Mouse (Mus musculus): ENCODE results near the gene Pspc1.
"Not testable (repeated sequence)": the region's sequence is repeated elsewhere in the genome, so short reads cannot be mapped to it uniquely, and the experiment has no call there.

Gene Pspc1

DNA sequence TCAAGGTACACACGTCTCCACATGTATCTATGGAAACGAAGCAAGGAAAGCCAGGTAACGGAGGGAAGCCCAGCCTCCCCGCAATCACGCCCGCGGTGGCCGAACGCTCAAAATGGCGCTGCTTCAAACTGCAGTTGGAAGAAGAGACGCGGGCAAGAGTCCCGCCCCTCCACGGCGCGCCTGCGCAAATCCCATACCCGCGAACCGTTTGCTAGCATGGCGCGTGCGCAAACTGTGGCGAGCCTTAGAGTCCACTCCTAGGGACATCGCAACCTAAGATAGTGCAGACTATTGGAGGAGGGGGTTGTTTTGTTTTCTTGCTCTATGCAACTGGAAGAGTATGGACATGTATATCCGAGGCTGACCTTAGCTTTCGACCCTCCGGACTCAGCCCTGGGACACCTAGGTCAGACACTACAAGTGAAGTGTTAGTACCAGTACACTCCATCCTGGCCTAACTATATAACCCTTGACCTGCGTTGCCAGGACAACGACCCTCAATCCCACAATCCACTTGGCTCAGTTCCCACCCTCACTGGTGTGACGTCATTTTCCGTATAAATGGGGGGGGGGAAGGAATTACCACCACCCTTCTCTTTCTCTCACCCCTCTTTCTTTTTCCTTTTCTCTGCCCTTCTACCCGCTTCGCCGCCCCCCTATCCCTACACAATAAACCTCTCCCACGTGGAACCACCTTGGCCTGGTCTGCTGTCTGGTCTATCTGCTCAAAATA lies at the start of gene Pspc1:
Gene Pspc1 (minus strand): TSS at position 117 of the 733 bp plus-strand sequence.
- peak; percentile 97 for DNase-seq

GRCm38 (mm10) chr14:56824562-56824961 lies 46.4 kb upstream of the Pspc1 start:
- DNase-seq, result no peak

DNA sequence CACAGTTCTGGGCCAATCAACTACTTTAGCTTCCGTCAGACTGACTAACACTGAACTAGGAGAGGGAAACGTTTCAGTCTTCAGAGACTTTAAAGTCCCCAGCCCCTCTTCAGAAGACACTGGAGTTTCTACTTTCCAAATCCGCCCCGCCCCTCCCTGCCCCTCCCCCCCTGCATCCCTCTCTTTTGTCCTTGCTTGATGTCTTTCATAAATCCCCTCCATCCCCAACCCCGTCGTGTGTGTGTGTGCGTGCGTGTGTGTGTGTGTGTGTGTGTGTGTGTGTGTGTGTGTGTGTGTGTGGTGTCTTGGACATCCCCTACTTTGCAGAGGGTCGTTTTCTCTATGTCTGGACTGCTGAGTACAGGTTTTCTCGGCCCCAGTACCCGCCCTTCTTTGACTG lies 39.5 kb upstream of the Pspc1 start:
- no peak for DNase-seq

DNA sequence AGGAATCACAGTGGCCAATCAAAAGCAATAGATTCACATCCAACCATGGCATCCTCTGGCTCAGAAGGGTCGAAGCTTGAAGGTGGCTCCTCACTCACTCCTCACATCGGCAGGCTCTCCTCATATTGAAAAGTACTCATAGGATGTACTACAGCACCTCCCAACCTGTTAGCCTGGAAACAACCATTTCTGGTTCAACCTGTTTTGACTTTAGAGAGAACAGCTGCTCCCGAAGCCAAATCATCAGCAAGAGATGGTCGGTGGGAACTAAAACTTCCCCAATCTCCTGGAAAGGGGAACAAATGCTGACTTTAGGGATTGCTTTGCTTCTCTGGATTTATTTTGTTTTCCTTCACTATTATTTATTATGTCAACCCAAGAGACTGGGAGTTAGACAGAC lies 39.0 kb upstream of the Pspc1 start:
- no peak for DNase-seq

DNA sequence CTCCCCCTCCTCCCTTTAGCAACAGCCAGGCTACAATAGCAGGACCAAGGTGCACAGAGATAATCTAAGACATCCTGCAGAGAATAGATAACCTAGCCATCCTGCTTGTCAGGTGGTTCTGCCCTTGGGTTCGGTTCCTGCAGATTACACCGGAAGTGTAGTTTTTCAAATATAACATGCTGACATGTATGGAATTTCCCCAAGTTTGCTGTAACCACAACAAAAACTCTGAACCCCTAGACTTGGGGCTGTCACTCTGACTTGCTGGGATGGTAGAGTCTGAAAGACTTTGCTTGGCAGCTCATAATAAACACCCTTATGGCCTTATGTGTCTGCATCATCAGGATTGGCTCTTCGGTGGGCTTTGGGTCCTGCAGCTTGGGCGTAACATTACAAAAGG lies 38.4 kb upstream of the Pspc1 start:
- DNase-seq, result no peak

- peak; percentile 88 for DNase-seq
These were observed 34.5 kb upstream of the Pspc1 start for GRCm38 (mm10) chr14:56812520-56813036.

DNA sequence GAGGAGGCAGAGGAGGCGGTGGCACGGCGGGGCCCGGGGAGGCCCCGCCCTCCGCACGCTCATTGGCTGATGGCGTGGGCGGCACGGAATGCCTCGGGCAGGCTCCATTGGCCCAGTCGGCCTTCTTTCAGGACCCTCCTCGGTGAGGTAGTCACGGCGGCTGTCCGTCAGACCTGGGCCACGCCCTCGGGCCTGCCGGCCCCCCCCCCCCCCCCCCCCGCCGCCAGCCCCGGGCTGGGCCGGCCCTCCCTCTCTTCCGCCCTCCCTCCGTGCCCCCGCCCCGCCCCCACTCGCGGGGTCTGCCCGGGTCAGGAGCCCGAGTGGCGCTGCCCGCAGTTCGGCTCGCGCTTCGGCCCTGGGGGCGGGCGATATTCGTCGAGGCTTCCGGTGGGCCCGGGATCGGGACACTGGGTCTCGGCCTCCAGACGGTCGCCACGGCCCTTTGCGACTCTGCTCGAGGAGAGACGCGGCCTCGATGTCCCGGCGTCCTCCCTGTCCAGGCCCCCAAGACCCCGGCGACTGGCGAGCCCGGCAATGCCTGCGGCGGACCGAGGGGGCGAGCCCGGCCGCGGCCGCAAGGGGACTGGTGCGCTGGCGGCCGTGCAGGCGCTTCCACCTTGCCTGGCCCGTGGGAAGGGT lies 33.7 kb upstream of the Pspc1 start, which contains the start of gene Zmym5:
Gene Zmym5 (minus strand): TSS at position 16 of the 639 bp plus-strand sequence.
- DNase-seq, result peak; percentile 97

DNA sequence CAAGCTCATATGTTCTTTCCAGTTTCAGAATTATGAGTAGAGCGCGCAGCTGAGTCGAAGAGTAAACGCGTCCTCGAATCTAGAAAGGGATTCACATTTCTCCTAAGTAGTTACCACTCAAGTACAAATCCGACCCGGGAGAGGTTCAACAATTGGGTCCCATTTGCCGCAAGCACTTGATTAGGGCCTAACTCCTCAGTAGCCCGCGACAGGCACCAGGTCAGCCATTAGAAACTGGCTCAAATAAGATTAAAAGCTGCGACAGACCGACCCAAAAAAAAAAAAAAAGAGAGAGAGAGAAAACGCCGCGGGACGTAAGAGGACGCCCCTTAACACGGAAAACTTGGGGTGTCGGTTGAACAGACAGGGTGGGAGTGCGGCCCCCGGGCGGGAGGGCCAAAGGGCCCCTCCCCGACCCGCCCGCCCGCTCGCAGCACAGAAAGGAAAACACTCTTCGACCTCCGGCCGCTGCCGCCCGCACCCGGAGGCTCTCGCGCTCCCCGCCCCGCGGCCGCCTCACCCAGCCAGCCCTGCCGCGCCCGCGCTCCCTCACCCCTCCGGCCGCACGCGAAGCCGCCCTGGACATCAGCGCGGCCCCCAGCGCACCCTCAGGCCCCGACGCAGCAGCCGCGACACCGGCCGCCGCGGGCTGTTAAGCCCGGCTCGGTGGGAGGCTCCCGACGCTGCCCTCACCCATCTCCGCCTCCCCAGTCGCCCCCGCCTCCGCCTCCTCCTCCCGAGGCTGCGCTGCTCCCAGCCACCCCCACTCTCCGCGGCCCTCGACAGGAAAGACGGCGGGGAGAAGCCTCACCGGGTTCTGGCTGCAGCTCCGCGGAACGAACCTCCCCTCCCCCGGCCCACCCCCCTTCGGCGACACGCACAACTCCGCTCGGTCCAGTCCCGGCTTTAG lies 32.9 kb upstream of the Pspc1 start:
- DNase-seq, result peak; percentile 71

DNA sequence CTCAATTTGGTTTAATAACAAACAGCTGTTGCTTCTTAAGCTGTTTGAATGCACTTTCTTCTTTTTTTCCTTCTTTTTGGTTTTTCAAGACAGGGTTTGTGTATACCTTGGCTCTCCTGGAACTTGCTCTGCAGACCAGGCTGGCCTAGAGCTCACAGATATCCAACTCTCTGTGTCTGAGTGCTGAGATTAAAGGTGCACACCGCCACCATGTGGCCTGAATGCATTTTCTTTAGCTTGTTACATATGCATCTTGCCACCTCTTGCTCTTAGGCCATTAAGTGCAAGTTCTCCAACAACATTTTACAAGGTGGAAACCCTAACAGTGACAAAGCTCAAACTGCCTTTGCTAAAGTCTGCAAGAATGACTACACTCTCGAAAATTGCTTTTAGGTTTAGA lies 15.1 kb upstream of the Pspc1 start:
- DNase-seq, result no peak

DNA sequence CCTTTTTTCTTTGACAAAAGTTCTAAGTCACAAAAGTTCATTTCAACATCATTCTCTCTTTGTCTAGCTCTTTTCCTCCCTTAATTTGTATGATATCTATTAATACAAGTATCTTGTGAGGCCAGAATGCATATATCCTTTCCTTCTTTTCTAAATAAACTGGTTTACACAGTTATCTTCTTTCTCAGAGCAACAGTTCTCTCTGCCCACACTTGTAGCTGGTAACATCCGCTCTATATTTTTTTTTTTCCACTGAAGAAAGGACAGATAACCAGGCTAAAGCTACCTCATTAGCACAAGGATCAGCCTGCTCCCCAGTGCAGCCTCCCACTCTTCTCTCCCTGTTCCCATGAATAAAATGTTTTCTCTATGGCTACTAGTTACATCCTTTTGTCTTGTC lies 6.5 kb upstream of the Pspc1 start:
- no peak for DNase-seq

DNA sequence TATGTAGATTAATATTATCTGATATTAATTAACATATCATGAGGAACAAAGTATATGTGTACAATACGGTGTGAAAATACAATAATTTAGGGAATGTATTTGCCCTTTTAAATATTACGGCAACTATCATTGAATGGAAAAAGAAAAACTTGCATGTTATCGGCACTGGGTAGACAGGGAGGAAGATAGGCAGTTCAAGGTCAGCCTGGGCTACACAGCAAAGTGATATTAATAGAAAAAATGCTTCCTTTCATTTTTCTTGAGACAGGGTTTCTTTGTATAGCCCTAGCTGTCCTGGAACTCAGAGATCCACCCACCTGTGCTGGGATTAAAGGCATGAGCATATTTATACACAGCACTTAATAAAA lies 801 bp upstream of the Pspc1 start:
- no peak for DNase-seq

DNA sequence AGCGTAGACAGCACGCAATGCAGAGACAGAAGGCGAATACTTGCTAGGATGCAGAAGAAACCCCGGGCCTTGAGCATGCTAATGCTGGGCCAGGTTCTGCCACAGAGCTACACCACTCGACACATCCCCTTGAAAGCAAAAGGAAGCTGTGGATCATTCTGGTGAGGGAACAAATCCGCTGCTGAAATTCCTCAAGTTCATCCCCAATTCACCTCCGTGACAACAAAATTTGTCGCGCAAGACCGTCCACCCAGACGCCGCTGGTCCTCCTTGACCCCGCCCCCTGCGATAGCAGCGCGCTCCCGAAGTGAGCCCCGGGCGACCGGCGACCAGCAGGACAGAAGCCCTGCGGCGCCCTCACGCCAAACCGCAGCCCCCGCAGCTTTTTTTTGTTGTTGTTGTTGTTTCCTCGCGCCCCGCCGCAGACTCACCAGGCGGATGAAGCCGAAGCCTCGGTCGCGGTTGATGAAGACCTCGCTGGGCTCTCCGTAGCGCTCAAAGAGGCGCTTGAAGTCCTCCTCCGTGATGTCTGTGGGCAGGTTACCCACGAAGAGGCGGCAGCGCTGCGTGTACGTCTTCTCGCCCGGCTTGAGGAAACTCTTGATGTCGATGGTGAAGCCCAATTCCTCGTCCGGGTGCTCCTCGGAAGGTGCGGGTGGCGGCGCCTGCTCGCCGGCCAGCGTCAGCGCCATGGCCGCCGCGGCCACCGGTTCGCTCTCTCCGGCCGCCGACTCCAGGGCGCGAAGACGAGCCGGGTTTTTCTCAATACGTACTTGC lies 568 bp downstream of the Pspc1 start:
- peak; percentile 79 for DNase-seq

- peak; percentile 30 for DNase-seq
These were observed 1.4 kb downstream of the Pspc1 start for GRCm38 (mm10) chr14:56776571-56777238.

GRCm38 (mm10) chr14:56775416-56775815 lies 2.7 kb downstream of the Pspc1 start:
- no peak for DNase-seq

- DNase-seq, result not testable (repeated sequence)
These were observed 11.7 kb downstream of the Pspc1 start for GRCm38 (mm10) chr14:56766438-56766837.

DNA sequence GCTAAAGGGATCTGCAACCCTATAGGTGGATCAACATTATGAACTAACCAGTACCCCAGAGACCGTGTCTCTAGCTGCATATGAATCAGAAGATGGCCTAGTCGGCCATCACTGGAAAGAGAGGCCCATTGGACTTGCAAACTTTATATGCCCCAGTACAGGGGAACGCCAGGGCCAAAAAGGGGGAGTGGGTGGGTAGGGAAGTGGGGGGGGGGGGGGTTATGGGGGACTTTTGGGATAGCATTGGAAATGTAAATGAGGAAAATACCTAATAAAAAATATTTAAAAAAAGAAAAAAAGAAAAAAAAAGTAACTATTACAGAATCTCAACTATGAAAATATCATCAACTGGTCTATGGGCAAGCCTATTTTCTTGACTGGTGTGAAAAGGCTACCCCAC lies 13.0 kb downstream of the Pspc1 start:
- not testable (repeated sequence) for DNase-seq

- peak; percentile 48 for DNase-seq
These were observed 26.8 kb downstream of the Pspc1 start for GRCm38 (mm10) chr14:56751282-56751681.

DNA sequence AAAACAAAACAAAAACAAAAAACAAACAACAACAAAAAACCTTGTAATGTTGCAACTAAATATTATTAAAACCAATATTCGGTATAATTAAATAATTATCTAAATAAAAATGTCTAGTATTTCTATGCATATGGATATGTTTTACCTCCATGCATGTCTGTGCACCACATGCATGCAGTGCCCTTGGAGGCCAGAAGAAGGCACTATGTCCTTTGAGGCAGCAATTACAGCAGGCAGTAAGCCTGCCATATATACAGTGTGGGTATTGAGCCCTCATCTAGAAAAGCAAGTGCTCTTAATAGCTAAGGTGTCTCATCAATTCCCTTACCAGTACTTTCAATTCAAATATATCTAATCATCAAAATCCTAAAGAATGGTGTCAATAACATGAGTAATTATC lies 37.9 kb downstream of the Pspc1 start:
- no peak for DNase-seq

DNA sequence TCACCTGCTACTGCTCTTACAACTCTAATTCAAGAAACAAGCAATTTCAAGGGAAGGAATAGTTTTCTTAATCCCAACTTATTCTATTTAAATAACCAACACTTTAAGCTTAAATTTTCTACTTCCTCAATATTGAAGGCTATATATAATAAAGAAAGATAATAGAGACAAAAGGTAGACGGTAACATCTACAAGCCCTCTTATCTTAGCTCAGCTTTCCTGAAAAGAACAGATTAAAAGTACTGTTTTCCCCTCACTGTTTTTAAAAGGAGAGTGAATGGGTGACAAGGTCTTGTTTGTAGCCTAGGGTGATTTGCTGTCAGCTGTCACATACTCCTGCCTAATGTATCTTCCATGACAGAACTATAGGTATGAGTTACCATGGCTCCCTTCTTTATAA lies 51.6 kb downstream of the Pspc1 start:
- no peak for DNase-seq

GRCm38 (mm10) chr14:56705687-56706086 lies 72.4 kb downstream of the Pspc1 start:
- no peak for DNase-seq

DNA sequence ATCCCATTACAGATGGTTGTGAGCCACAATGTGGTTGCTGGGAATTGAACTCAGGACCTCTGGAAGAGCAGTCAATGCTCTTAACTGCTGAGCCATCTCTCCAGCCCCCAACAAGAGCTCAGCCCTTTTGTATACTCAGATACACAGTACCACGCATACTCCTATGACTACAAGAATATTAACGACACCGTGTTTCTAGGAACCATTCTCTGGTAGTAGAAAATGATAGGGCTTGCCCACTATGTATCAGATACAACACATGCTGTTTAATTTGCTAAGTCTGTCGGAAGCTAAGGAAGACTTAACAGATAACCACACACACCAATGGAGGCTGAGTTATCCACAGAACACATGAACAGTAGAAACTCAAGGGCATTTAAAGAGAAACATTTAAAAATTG lies 75.5 kb downstream of the Pspc1 start:
- DNase-seq, result no peak

DNA sequence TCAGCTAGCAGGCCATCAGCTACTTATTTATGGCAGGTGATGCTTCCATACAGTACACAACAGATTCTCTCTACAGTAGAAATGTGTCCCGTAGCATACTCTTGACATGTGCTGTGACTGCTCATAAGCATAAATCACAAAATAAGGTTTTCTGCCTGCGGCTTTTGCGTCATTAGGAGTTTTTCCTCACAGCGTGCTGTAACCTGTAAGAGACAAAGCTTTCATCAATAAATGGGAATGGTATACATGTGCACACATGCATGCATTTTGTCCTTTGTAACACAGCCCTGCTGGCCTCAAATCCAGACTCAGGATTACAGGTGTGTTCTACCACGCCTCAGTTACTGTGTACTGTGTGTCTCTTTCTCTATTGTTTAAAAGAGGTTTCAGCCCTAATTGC lies 80.3 kb downstream of the Pspc1 start:
- DNase-seq, result no peak
